Mouse (Mus musculus) T-helper 17 cell (primary cell): Measurements from ENCODE around the gene Zfyve19.

Experiments used
- in situ Hi-C, 2 experiments: fragments of 300-600 bp; cut with MboI, MseI; formaldehyde crosslinking; loops; 1 replicate in 1 of 2; 2 replicates in 1 of 2; pipeline ENCODE4 v1.15.1; 2025; ENCODE audit warnings: high pct_unique_total_duplicates in 2 of 2

Zfyve19 gene

DNA sequence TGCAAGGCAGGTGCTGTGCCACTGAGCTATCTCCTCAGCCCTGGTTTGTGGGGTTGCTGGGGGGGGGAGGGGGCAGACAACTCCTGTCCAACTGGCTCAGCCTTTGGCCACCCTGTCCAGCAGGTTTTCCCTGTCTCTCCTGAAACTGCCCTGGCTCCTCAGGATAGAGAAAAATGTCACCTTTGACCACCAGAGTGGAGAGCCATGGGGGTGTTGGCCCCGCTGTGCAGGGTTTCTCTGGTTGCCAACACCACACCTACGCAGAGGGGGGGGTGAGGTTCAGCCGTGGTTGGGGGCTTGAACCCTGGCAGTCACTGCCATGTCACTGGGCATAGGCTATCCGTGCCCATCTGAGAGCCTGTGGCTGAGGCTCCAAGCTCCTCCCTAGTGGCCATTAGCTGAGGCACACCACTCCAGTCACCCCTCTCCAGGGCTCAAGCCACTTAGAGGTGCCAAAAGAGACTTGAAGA, 41.2 kb downstream of the Zfyve19 start:
- in situ Hi-C loops: loop anchor here in 1 of 2 experiments (10.0 kb wide), 1 partner anchor 985 kb away; no protein-coding TSS in a partner anchor

DNA sequence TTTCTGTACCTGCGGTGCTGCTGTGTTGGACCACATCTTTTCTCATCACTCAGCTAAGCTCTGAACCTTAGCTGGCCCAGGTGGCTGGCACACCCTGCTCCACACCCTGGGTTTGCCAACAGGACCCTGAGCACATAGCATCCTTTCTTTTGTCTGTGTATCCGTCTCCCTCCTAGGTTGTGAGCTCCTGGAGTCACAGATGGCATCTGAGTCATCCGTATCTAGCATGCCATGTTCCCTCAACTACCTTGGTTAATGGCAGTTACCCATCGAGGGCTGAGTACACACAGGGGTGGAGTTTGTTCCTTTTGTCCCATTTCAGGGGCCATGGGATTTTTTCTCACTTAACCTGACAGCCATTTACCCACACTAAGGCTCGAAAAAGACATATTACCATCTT, 42.0 kb downstream of the Zfyve19 start:
- in situ Hi-C loops: no loop called here

DNA sequence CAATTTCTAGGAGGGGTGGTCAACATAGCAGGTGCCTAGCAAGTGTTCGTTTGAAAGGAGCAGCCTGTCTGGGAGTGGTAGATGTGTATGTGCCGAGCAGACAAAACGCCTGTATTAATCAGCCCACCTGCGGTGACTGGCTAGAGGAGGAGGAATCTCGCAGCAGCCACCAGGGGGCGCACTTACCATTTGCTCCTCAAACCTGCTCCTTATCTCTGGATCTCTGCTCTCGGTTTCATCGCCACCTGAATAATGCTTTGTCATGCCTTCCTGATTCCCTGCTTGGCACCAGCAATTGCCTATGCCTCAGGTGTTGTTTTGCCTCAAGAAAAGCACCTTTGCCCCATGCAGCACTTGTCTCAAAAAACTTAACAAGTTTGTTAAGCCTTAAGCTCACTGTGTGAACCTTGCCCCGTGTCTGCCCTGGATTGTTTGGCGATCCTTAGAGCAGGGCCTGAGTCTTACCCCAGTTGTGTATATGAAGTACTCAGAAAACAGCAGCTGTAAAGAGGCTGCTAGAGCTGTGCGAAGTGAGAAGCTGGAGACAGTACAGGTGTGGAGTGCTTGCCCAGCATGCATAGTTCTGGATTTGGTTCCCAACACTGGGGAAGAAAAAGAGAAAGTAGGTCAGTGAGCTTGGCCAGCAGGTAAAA, 42.5 kb downstream of the Zfyve19 start:
- in situ Hi-C loops: no loop called here

DNA sequence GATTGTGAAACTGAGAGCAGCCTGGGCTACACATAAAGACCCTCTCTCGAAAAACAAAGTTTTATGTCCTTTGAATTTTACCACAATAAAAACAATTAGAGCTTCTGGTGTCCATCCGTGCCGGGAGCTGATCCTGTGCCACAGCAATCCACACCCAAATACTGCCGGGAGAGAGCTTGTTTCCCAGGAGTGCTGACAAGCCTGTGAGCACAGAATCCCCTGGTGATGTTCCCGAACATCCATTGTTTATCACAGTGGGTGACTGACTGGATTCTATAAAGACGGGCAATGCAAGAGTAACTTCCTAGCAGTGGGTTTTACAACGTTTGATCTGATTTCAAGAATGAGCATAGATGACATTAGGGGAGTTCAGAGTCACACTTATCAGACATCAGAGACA, 46.6 kb downstream of the Zfyve19 start:
- in situ Hi-C loops: no loop called here

GRCm38 (mm10) chr2:119260518-119260917, 52.1 kb downstream of the Zfyve19 start:
- in situ Hi-C loops: no loop called here

DNA sequence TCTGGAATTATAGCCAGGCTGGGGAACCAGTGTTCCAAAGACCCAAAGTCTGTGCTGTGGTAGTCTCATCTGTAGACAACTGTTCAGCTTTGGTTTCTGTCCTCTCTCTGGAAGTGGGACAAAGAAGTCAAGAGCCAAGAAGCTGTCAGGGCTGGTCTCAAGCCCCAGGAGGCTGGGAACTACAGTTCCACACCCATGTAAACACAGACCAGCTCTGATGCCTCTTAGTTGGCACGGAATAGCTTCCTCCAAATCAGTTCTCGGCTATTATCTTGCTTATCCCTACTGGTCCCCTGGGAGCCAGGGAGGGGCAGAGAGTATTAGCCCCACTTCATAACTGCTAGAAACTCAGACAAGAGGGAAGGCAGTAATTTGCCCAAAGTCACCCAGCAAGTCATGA, 52.9 kb downstream of the Zfyve19 start:
- in situ Hi-C loops: no loop called here

GRCm38 (mm10) chr2:119262978-119263377, 54.6 kb downstream of the Zfyve19 start:
- in situ Hi-C loops: no loop called here

GRCm38 (mm10) chr2:119263813-119264212, 55.4 kb downstream of the Zfyve19 start:
- in situ Hi-C loops: no loop called here
